Mouse (Mus musculus): ENCODE data around the gene Idh2.

DNA sequence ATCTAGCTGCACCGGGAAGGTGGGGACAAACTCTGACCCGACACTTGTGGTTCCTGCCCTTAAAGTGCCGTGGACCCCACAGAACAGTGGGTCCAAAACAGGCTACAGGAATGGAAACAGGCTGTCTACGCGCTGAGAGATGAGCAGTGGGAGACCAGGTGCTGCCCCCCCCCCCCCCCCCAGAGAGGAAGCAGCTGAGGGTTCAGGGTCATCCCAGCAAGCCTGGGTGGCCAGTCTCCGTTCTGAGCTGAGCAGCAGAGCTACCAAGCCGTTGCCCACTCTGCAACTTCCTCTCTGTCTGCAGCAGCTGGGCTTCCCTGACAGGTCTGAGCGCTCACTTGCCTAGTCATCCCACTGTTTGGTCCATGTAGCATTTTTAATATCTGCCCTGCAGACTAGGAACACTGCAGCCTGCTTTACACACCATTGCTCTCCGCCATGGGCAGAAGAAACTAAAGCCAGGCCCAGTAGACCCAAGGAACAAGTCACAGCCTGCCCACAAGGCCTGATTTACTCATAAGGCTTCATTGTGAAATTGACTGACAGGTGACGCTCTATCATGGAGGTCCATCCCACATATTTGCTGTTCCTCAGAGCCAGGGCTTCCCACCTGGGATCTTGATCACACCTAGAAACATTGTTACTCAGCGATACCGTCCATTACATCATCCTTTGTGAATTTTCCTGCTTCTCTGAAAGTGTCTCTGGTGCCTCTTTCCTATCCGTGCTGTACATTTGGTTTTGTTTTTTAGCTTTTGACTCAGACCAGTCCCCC lies 55.9 kb downstream of the Idh2 start:
- no peak for TF ChIP-seq CTCF (IDR thresholded peaks at IDR 0.05)
- TF ChIP-seq POLR2A (IDR thresholded peaks at IDR 0.05; ENCODE audit: insufficient read depth, low read depth, low read length) = 0 out of 2 replicates have a peak, but pooled peaks have one; percentile 7

All from heart, adult 2 months (tissue).